ENCODE assay signal across 18 mouse cellular contexts in the genomic region with DNA sequence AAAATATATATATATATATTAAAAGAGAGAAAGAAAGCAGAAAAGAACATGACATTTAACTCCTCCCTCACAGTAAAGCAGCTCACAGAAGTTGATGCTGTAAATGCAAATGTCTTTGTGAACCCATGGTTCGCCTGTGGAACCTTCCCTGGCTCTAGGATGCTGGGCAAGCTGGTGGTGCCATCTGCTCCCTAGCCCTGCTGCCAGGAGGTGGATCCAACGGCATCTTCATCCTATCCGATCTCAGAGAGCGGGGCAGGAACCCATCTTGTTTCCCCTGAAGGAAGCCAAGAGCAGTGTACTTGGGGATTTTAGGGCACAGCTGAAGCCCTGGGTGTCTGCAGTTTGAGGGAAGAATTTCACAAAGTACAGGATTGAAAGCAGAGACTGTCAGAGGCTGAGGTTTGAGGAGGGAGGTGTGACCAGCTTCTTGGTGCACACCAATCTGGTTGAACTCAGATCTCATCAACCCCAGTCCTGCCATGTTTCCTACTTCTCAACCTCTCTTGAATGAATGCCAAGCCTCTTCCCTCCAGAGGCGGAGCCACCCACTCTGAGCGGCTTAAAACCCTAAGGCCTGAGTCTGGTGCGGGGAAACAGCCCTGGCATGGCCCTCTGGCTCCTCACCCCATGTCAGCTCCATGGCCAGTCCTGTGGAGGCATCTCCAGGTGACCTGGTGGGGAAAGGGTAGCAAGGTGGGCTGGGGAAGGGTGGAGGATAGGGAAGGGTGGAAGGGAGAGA. TPM values are rescaled to one million over a fixed set of nuclear protein-coding genes. Genes with fewer than 3 reads are reported as not detected.
DNase-seq lines count a peak whose midpoint lies in the region; ATAC-seq and TF ChIP-seq lines count a peak whose summit lies in the region.
"Had no signal": no experiment of that assay in that cellular context is flagged by ENCODE, and none has a peak within 500 bp of the region (broad histone marks: within the 10 kb centered on the region; RNA-seq: fewer than 3 reads in every experiment).

A gene (plus strand): TSS at position 539 of the 742 bp plus-strand sequence.

- H3K36me3 ChIP-seq in forebrain, postnatal 0 days (ENCODE audit: insufficient read depth), result peaks cover 25% of the 10 kb centered on the region
- H3K36me3 ChIP-seq in forebrain, embryonic 12.5 days (replicated peaks), result peaks cover 33% of the 10 kb centered on the region
- H3K36me3 ChIP-seq in midbrain, embryonic 11.5 days (ENCODE audit: control insufficient read depth, insufficient read depth, low read length), result peaks cover 2% of the 10 kb centered on the region; the same call in 1 of the 2 replicates

- no peak for TF ChIP-seq CTCF in forebrain, postnatal 0 days (IDR thresholded peaks at IDR 0.05; ENCODE audit: low read depth)

- H3K27me3 ChIP-seq in forebrain, postnatal 0 days (ENCODE audit: insufficient read depth, low read length), result no peaks in the 10 kb centered on the region
- peaks cover 23% of the 10 kb centered on the region for H3K27me3 ChIP-seq in forebrain, embryonic 12.5 days
- no peaks in the 10 kb centered on the region for H3K27me3 ChIP-seq in midbrain, embryonic 11.5 days (ENCODE audit: control insufficient read depth, insufficient read depth, low read length)

- no peak within 1 kb of the TSS for H3K4me2 ChIP-seq in forebrain, postnatal 0 days (ENCODE audit: low read depth)
- no peak within 1 kb of the TSS for H3K4me2 ChIP-seq in forebrain, embryonic 12.5 days
- no peak within 1 kb of the TSS for H3K4me2 ChIP-seq in midbrain, embryonic 11.5 days
- H3K4me2 ChIP-seq: hindbrain, embryonic 13.5 days had no signal

- H3K9ac ChIP-seq in forebrain, postnatal 0 days, result no peak within 1 kb of the TSS
- no peak within 1 kb of the TSS for H3K9ac ChIP-seq in forebrain, embryonic 12.5 days
- H3K9ac ChIP-seq in midbrain, embryonic 11.5 days (ENCODE audit: low read length), result no peak within 1 kb of the TSS
- H3K9ac ChIP-seq: hindbrain, embryonic 13.5 days; liver, embryonic 15.5 days had no signal

- 47% methylated on average over 7 of the region's 7 CpGs for WGBS in forebrain, postnatal 0 days
- WGBS in forebrain, embryonic 12.5 days, result 68% methylated on average over 7 of the region's 7 CpGs
- WGBS in midbrain, embryonic 11.5 days, result 65% methylated on average over 7 of the region's 7 CpGs

- ATAC-seq in forebrain, postnatal 0 days, result peak; percentile 64; the same call in 1 of the 2 replicates
- no peak for ATAC-seq in forebrain, embryonic 12.5 days (ENCODE audit: low FRiP score)
- ATAC-seq in midbrain, embryonic 11.5 days (ENCODE audit: low FRiP score), result no peak
- ATAC-seq: intestine, embryonic 16.5 days had no signal

- no peak within 1 kb of the TSS for H3K27ac ChIP-seq in forebrain, postnatal 0 days (ENCODE audit: low read depth, low read length)
- no peak within 1 kb of the TSS for H3K27ac ChIP-seq in forebrain, embryonic 12.5 days
- H3K27ac ChIP-seq in midbrain, embryonic 11.5 days (ENCODE audit: low read depth, low read length), result no peak within 1 kb of the TSS
- H3K27ac ChIP-seq: hindbrain, embryonic 13.5 days; liver, embryonic 15.5 days had no signal

- DNase-seq in forebrain, postnatal 0 days, result peak; percentile 50
- peak; percentile 29 for DNase-seq in right cerebral cortex, adult 18-20 months
- no peak for DNase-seq in right cerebral cortex, postnatal 36 days (ENCODE audit: low spot score in 2 of 2)
- DNase-seq in cerebellum, postnatal 25 days, result peak; percentile 92
- DNase-seq in midbrain, embryonic 11.5 days (ENCODE audit: low spot score, missing footprints), result no peak
- DNase-seq in kidney, adult 8-10 months, result no peak
- DNase-seq in heart, postnatal 4 days, result no peak
- DNase-seq: adrenal gland, postnatal 25 days; kidney, postnatal 14 days; lung, postnatal 4 days; midbrain, embryonic 14.5 days; thymus, postnatal 4 days had no signal

- H3K4me3 ChIP-seq in forebrain, postnatal 0 days (ENCODE audit: low read depth, low read length), result no peak within 1 kb of the TSS
- H3K4me3 ChIP-seq in forebrain, embryonic 12.5 days (replicated peaks), result no peak within 1 kb of the TSS
- H3K4me3 ChIP-seq in midbrain, embryonic 11.5 days (ENCODE audit: low read depth, low read length), result no peak within 1 kb of the TSS
- H3K4me3 ChIP-seq: hindbrain, embryonic 13.5 days had no signal

- no peaks in the 10 kb centered on the region for H3K9me3 ChIP-seq in forebrain, postnatal 0 days (ENCODE audit: low read length)
- no peaks in the 10 kb centered on the region for H3K9me3 ChIP-seq in forebrain, embryonic 12.5 days
- no peaks in the 10 kb centered on the region for H3K9me3 ChIP-seq in midbrain, embryonic 11.5 days (ENCODE audit: control insufficient read depth, low read length)
- H3K9me3 ChIP-seq: hindbrain, embryonic 13.5 days; liver, embryonic 15.5 days had no signal

- no peaks in the 10 kb centered on the region for H3K4me1 ChIP-seq in forebrain, postnatal 0 days (ENCODE audit: insufficient read depth)
- peaks cover 11% of the 10 kb centered on the region; the same call in 1 of the 2 replicates for H3K4me1 ChIP-seq in forebrain, embryonic 12.5 days
- H3K4me1 ChIP-seq in midbrain, embryonic 11.5 days (ENCODE audit: control insufficient read depth, insufficient read depth, low read length), result peaks cover 10% of the 10 kb centered on the region; the same call in 1 of the 2 replicates

RNA-seq across cellular contexts. Expression of the gene that starts here (rescaled TPM):
- total RNA-seq in forebrain, postnatal 0 days (2014; rRNA removed), result 0.14 and 0.15 TPM in 2 replicates
- polyA plus RNA-seq in forebrain, postnatal 0 days (2015; fragmentation: Nextera tagmentation; extraction: Ambion mirVana), result 0.35 TPM in 1 of 2 replicates, not detected in the other
- polyA plus RNA-seq in forebrain, embryonic 12.5 days (2016; fragmentation: Nextera tagmentation; extraction: Ambion mirVana), result not detected in 2 replicates
- polyA plus RNA-seq in midbrain, embryonic 11.5 days (2014; fragmentation: Nextera tagmentation; extraction: Ambion mirVana), result not detected in 2 replicates
- total RNA-seq in heart, postnatal 4 days (2021), result not detected
- total RNA-seq: adrenal gland, postnatal 25 days; gastrocnemius, postnatal 4 days had no signal
- polyA plus RNA-seq: heart, embryonic 16.5 days; intestine, embryonic 16.5 days; midbrain, embryonic 14.5 days had no signal

Comparison
In these comparisons a context has a peak if more than half of its experiments do, and no peak if none do; other contexts are left out.
1. DNase-seq: peak in right cerebral cortex, adult 18-20 months (single experiment) and cerebellum, postnatal 25 days (2 of 2); none in right cerebral cortex, postnatal 36 days (0 of 2), midbrain, embryonic 11.5 days (single experiment), kidney, adult 8-10 months (0 of 2) and heart, postnatal 4 days (single experiment).
2. Peak in DNase-seq and ATAC-seq in forebrain, postnatal 0 days; RNA of the gene not detected or under 1 TPM.